Mouse (Mus musculus) liver, embryonic 16.5 days (tissue): ENCODE data around the gene Gdpgp1. TPM values are rescaled to one million over a fixed set of nuclear protein-coding genes. Genes with fewer than 3 reads are reported as not detected.

Experiments
- ATAC-seq: fragments of 200-750 bp; cut with Nextera tagmentation; 2 replicates; pipeline ENCODE4 v1.8.0; 2017; ENCODE audit warnings: low read depth, mild to moderate bottlenecking, moderate number of reproducible peaks, moderate library complexity
- H3K27ac ChIP-seq: fragments of 300-500 bp; sonication (generic); 2 replicates; pipeline ENCODE4 v1.5.1; 2014; ENCODE audit warnings: mild to moderate bottlenecking, low read length
- H3K27me3 ChIP-seq: fragments of 300-500 bp; sonication (generic); 2 replicates; pipeline ENCODE4 v1.6.1; 2014; ENCODE audit warnings: low read depth, low read length, mixed read lengths; ENCODE audit not compliant: control insufficient read depth, insufficient read depth
- H3K36me3 ChIP-seq: fragments of 300-500 bp; sonication (generic); 2 replicates; pipeline ENCODE4 v1.6.1; 2014; ENCODE audit warnings: mild to moderate bottlenecking; ENCODE audit not compliant: control insufficient read depth, insufficient read depth
- H3K4me1 ChIP-seq: fragments of 300-500 bp; sonication (generic); 2 replicates; pipeline ENCODE4 v1.6.1; 2014; ENCODE audit warnings: low read depth, low read length, mixed read lengths; ENCODE audit not compliant: control insufficient read depth
- H3K4me2 ChIP-seq: fragments of 300-500 bp; sonication (generic); 2 replicates; pipeline ENCODE4 v1.6.1; 2014; ENCODE audit warnings: low read depth, low read length, mixed read lengths
- H3K4me3 ChIP-seq: fragments of 300-500 bp; sonication (generic); 2 replicates; pipeline ENCODE4 v1.5.1; 2014; ENCODE audit warnings: low read depth, mild to moderate bottlenecking, low read length
- H3K9ac ChIP-seq: fragments of 300-500 bp; sonication (generic); 2 replicates; pipeline ENCODE4 v1.6.1; 2014; ENCODE audit warnings: low read depth, low read length
- H3K9me3 ChIP-seq: fragments of 300-500 bp; sonication (generic); replicated peaks from 2 replicates; pipeline ENCODE4 v1.6.1; 2016; ENCODE audit warnings: low read length; ENCODE audit not compliant: control insufficient read depth
- WGBS: fragments of 180-500 bp; shearing (Covaris S2); extraction: QIAGEN DNeasy Blood & Tissue Kit; methylation state at CpG from one replicate; pipeline ENCODE4 v1.1.7; 2014; ENCODE audit not compliant: insufficient replicate concordance; 5-methylcytosine and 5-hydroxymethylcytosine counted together
- polyA plus RNA-seq: library from polyadenylated mRNA; unstranded; fragments of >200 nt; fragmentation: Nextera tagmentation; extraction: Ambion mirVana; gene quantifications from 2 replicates; pipeline ENCODE4 v1.2.1, GENCODE M21; 2015

Gdpgp1 gene
- polyA plus RNA-seq, 1 experiment from 2014 or later, result 1.5 TPM

GRCm38 (mm10) chr7:80197941-80198778 is 34.5 kb upstream of the Gdpgp1 start:
- Histone ChIP-seq H3K9me3 (no peaks in the 10 kb centered on the region), H3K4me3 (peak overlapping the region; percentile 98), H3K27me3 (no peaks in the 10 kb centered on the region), H3K9ac (peak overlapping the region; percentile 99), H3K27ac (peak overlapping the region; percentile 90), H3K36me3 (peaks cover 10% of the 10 kb centered on the region; the same call in 1 of the 2 replicates), H3K4me1 (peaks cover 86% of the 10 kb centered on the region), H3K4me2 (peak overlapping the region; percentile 96)
- under 1% methylated on average over 73 of the region's 74 CpGs for WGBS
- ATAC-seq, result peak; percentile 78

GRCm38 (mm10) chr7:80198863-80199262 is 33.8 kb upstream of the Gdpgp1 start:
- Histone ChIP-seq H3K9ac (peak overlapping the region; percentile 99), H3K27ac (peak overlapping the region; percentile 90), H3K4me2 (peak overlapping the region; percentile 96), H3K27me3 (no peaks in the 10 kb centered on the region), H3K36me3 (peaks cover 10% of the 10 kb centered on the region; the same call in 1 of the 2 replicates), H3K9me3 (no peaks in the 10 kb centered on the region), H3K4me1 (peaks cover 87% of the 10 kb centered on the region), H3K4me3 (peak overlapping the region; percentile 98)
- 0% methylated on average over 11 of the region's 11 CpGs for WGBS
- peak; percentile 14 for ATAC-seq

- H3K27ac ChIP-seq, result peak overlapping the region; percentile 90
- no peak for ATAC-seq
- peak overlapping the region; percentile 99 for H3K9ac ChIP-seq
- peak overlapping the region; percentile 96 for H3K4me2 ChIP-seq
- WGBS, result 20% methylated on average over 6 of the region's 6 CpGs
- peak overlapping the region; percentile 98 for H3K4me3 ChIP-seq
- peaks cover 10% of the 10 kb centered on the region; the same call in 1 of the 2 replicates for H3K36me3 ChIP-seq
- H3K4me1 ChIP-seq, result peaks cover 87% of the 10 kb centered on the region
- H3K27me3 ChIP-seq, result no peaks in the 10 kb centered on the region
- H3K9me3 ChIP-seq, result no peaks in the 10 kb centered on the region
Observed at GRCm38 (mm10) chr7:80199286-80199685, 33.4 kb upstream of the Gdpgp1 start.

GRCm38 (mm10) chr7:80199851-80200587 is 32.6 kb upstream of the Gdpgp1 start:
- Histone ChIP-seq H3K27me3 (no peaks in the 10 kb centered on the region), H3K4me1 (peaks cover 87% of the 10 kb centered on the region), H3K36me3 (peaks cover 10% of the 10 kb centered on the region; the same call in 1 of the 2 replicates), H3K4me2 (peak overlapping the region; percentile 96), H3K27ac (peak overlapping the region; percentile 90), H3K4me3 (peak overlapping the region; percentile 98), H3K9me3 (no peaks in the 10 kb centered on the region), H3K9ac (peak overlapping the region; percentile 99)
- 72% methylated on average over 11 of the region's 11 CpGs for WGBS
- ATAC-seq, result no peak

- H3K36me3 ChIP-seq, result peaks cover 10% of the 10 kb centered on the region; the same call in 1 of the 2 replicates
Observed at GRCm38 (mm10) chr7:80200588-80200945, 32.1 kb upstream of the Gdpgp1 start.

GRCm38 (mm10) chr7:80200963-80201539 is 31.6 kb upstream of the Gdpgp1 start:
- H3K36me3 ChIP-seq, result peaks cover 10% of the 10 kb centered on the region; the same call in 1 of the 2 replicates
- H3K4me1 ChIP-seq, result peaks cover 87% of the 10 kb centered on the region
- peak overlapping the region; percentile 96 for H3K4me2 ChIP-seq
- ATAC-seq, result no peak
- WGBS, result 80% methylated on average over 4 of the region's 5 CpGs
- no peaks in the 10 kb centered on the region for H3K9me3 ChIP-seq
- H3K9ac ChIP-seq, result peak overlapping the region; percentile 99
- no peaks in the 10 kb centered on the region for H3K27me3 ChIP-seq
- H3K4me3 ChIP-seq, result peak overlapping the region; percentile 98
- H3K27ac ChIP-seq, result peak overlapping the region; percentile 73

More at GRCm38 (mm10) chr7:80200588-80200945, 32.1 kb upstream of the Gdpgp1 start:
- WGBS, result 62% methylated on average over 6 of the region's 6 CpGs
- ATAC-seq, result no peak
- H3K4me1 ChIP-seq, result peaks cover 87% of the 10 kb centered on the region
- peak overlapping the region; percentile 96 for H3K4me2 ChIP-seq
- peak overlapping the region; percentile 99 for H3K9ac ChIP-seq
- H3K27me3 ChIP-seq, result no peaks in the 10 kb centered on the region
- peak overlapping the region; percentile 98 for H3K4me3 ChIP-seq
- no peaks in the 10 kb centered on the region for H3K9me3 ChIP-seq
- H3K27ac ChIP-seq, result peak overlapping the region; percentile 90

- Histone ChIP-seq H3K4me3 (peak overlapping the region; percentile 42; the same call in 1 of the 2 replicates), H3K9ac (peak overlapping the region; percentile 99), H3K4me1 (peaks cover 88% of the 10 kb centered on the region), H3K27me3 (no peaks in the 10 kb centered on the region), H3K4me2 (peak overlapping the region; percentile 96), H3K9me3 (no peaks in the 10 kb centered on the region), H3K27ac (peak overlapping the region; percentile 73), H3K36me3 (peaks cover 10% of the 10 kb centered on the region; the same call in 1 of the 2 replicates)
- 87% methylated on average over 15 of the region's 15 CpGs for WGBS
- ATAC-seq, result no peak
Observed at GRCm38 (mm10) chr7:80201888-80202540, 30.7 kb upstream of the Gdpgp1 start.

- WGBS, result 52% methylated on average over 5 of the region's 5 CpGs
- Histone ChIP-seq H3K27me3 (no peaks in the 10 kb centered on the region), H3K4me2 (peak overlapping the region; percentile 51), H3K36me3 (peaks cover 10% of the 10 kb centered on the region; the same call in 1 of the 2 replicates), H3K4me3 (peak overlapping the region; percentile 42), H3K9ac (peak overlapping the region; percentile 64), H3K4me1 (peaks cover 88% of the 10 kb centered on the region), H3K9me3 (no peaks in the 10 kb centered on the region), H3K27ac (peak overlapping the region; percentile 84)
- ATAC-seq, result no peak
Observed at GRCm38 (mm10) chr7:80202961-80203360, 29.7 kb upstream of the Gdpgp1 start.
